Mouse (Mus musculus) liver, embryonic 14.5 days (tissue): ENCODE data around the gene Pdxk.

Experiments used
- CTCF ChIP-seq: IDR thresholded peaks from 2 replicates; pipeline ENCODE4 v1.5.1; 2016; ENCODE audit warnings: antibody characterized with exemption, low read depth, control low read depth
- EP300 ChIP-seq: IDR thresholded peaks from 2 replicates; pipeline ENCODE4 v1.6.1; 2016; ENCODE audit warnings: antibody characterized with exemption, low read depth

GRCm38 (mm10) chr10:78412319-78413151, 52.2 kb downstream of the Pdxk start, which contains the start of gene Rrp1:
- TF ChIP-seq EP300 (no peak), CTCF (peak; percentile 100)
